Mouse (Mus musculus) heart, postnatal 0 days (tissue): Measurements from ENCODE around the gene Slc15a5.

Experiments used
- CTCF ChIP-seq: IDR thresholded peaks from 2 replicates; pipeline ENCODE4 v1.5.1; 2016; ENCODE audit warnings: antibody characterized with exemption, control low read depth, low read depth
- EP300 ChIP-seq: IDR thresholded peaks from 2 replicates; pipeline ENCODE4 v1.6.1; 2016; ENCODE audit warnings: antibody characterized with exemption, low read depth

DNA sequence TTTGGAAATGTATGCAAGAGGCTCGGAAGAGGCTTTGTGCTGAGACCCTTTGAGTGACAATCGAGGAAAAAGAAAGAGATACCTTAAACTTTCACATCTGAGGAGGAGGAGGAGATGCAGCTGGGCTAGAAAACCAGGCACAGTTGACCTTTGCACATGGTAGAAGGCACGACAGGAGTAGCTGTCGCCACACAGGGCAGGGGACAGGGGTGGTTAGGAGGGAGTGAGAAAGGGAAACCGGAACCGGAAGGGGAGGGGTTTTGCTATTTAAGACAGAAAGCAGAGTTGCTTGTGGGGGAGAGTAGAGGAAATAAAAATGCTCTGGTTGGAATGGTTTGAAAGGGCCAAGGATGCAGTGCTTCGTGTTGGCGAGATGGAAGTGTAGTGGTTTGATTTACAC, 9.4 kb upstream of the Slc15a5 start:
- TF ChIP-seq CTCF (no peak), EP300 (no peak)
